Mouse (Mus musculus): Measurements from ENCODE around the gene Epgn. TPM values are rescaled to one million over a fixed set of nuclear protein-coding genes. Genes with fewer than 3 reads are reported as not detected.

The Epgn gene
- not detected for total RNA-seq (2021)
- long read RNA-seq, experiment 1: 0 reads
- long read RNA-seq, experiment 2: 0 reads

GRCm38 (mm10) chr5:91027164-91027563, at the start of gene Epgn:
Gene Epgn (plus strand): TSS chr5:91027464.
- no peak for DNase-seq (ENCODE audit: low spot score in 2 of 2)
- intact Hi-C loops (cut with DNase I): no loop called here

GRCm38 (mm10) chr5:90980297-90980696, 47.0 kb upstream of the Epgn start:
- intact Hi-C loops (cut with DNase I): no loop called here
- DNase-seq (ENCODE audit: low spot score in 2 of 2): peak; percentile 13 to 17

DNA sequence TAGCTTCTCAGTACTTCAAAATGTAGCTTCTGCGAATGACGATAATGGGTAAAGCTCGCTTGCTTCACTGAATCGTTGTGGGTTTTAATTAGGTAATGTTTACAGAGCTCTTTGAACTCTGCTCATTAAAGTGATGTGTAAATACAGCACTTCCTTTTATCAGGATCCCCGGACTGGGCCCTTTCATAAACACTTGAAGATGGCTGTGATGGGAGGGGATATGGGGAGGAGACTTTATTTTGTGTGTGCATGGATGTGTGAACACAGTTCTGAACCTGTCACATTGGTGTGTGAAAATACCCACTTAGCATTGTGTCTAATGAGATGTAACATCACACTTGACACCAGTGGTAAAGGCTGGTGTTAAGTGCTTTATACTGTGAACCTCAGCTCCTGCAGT, 39.7 kb upstream of the Epgn start:
- no peak for DNase-seq (ENCODE audit: low spot score in 2 of 2)
- intact Hi-C loops (cut with DNase I): no loop called here

GRCm38 (mm10) chr5:90988149-90988548, 39.1 kb upstream of the Epgn start:
- no peak for DNase-seq (ENCODE audit: low spot score in 2 of 2)
- intact Hi-C loops (cut with DNase I): no loop called here

DNA sequence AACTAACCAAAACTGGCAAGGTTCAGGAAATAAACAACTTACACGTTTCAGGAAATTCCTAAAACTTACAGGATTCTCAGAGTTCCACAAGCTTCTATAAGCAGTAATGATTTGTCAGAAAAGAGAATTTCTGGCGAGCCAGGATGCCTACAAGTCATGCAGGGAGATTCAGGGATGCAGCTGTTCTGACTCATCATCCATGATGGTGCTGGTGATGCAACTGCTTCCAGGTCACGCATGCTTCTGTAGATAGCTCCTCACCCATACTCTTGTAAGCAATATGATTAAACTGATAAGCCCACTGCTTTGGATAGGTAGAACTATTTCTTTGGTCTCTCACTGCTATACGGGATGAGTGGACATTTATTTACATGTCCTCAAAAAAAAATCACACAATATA, 38.7 kb upstream of the Epgn start:
- DNase-seq (ENCODE audit: low spot score in 2 of 2): no peak
- intact Hi-C loops (cut with DNase I): no loop called here

DNA sequence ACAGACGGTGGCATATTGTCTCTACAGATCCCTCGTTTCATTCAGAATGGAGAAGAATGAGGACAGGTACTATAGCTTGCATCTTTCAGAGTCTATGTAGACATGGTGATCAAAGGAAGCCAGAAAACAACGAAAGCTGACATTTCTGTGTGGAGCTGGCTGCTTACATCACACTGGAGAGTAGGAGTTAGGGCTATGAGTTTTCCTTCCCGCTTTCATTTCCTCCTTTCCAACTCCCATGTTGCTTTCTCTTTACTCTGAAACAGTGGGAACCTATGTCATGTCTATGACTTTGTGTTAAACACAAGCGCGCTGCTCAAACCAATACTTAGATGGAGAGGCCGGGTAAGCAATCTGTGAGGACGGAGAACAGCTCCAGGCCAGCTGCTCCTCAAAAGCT, 27.3 kb upstream of the Epgn start:
- intact Hi-C loops (cut with DNase I): no loop called here
- DNase-seq (ENCODE audit: low spot score in 2 of 2): no peak

GRCm38 (mm10) chr5:91015216-91015615, 12.0 kb upstream of the Epgn start:
- intact Hi-C loops (cut with DNase I): no loop called here
- DNase-seq (ENCODE audit: low spot score in 2 of 2): no peak

DNA sequence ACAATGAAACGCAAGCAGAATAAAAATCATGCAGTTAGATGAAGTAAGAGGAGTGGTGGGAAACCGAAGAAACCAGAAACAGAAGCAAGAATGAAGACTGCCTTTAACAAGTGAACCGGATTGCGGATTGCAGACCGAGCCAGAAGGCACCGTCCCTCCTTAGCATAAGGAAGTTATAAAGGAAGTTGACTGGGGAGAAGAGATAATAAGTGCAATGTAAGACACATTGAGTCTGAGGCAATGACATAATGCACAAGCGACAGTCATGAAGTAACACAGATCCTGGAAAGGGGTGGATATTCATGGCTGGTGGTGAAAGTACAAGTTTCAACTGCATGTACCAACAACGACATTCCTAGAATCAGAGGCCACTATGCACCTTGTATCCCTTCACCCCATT, 4.2 kb upstream of the Epgn start:
- no peak for DNase-seq (ENCODE audit: low spot score in 2 of 2)

GRCm38 (mm10) chr5:91027840-91028239, 576 bp downstream of the Epgn start:
- no peak for DNase-seq (ENCODE audit: low spot score in 2 of 2)
- intact Hi-C loops (cut with DNase I): no loop called here

More for the DNA sequence above, 4.2 kb upstream of the Epgn start:
- intact Hi-C loops (cut with DNase I): no loop called here

DNA sequence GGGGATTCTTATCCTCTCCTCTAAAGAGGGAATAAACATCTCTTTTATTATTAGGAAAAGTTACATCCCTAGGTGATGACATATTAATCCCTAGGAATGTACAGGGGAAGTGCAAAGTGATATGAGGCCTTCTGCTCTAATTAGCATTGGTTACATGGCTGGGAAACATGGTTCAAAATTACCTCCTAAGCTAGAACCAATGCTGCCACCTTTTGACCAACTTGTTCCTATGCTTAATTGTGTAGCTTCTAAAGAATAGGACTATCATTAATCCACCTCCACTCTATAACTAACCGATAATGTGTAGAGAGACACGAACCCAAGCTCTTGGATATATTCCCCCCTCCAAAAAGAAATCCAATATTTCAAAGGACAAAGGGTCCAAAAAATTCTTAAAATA, 3.4 kb downstream of the Epgn start:
- intact Hi-C loops (cut with DNase I): no loop called here
- no peak for DNase-seq (ENCODE audit: low spot score in 2 of 2)

DNA sequence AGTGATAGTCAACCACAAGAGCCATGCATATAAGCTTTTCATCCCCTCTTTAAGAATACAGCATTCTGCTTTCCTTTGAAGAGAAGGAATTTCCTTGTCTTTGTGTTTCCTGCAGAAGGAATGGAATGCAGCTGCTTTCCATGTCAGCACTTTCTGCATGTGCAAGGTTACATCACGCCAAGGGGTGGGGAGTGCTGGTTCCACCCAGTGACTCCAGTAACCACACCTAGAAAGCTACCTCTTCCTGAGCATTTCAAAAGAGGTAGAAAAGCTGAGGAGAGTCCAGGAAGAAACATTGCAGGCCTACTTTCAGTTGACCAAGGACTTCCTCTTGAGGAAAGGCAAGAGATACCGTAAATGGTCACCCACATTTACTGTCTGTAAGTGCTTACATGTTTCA, 8.1 kb downstream of the Epgn start:
- intact Hi-C loops (cut with DNase I): no loop called here

GRCm38 (mm10) chr5:91036628-91037027, 9.4 kb downstream of the Epgn start:
- DNase-seq (ENCODE audit: low spot score in 2 of 2): no peak
- intact Hi-C loops (cut with DNase I): no loop called here

More for the DNA sequence above, 8.1 kb downstream of the Epgn start:
- no peak for DNase-seq (ENCODE audit: low spot score in 2 of 2)

DNA sequence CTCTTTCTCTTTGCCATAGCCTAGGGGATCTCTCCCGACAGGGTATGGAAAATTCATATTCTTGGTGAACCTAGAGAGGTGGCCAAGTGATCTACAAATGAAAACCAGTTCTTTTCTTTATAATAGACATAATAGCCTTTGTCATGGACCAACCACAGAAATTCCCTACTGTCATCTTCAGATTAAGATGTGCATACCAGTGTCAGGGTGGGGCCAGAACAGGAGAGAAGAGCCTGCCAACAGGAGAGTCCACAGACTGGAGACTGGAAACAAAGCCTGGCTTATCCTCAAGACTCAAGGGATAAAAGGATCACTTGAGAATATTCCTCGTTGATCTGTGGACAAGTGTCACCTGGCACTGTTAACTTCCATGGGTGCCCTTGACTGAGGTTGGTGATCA, 10.5 kb downstream of the Epgn start:
- DNase-seq (ENCODE audit: low spot score in 2 of 2): no peak
- intact Hi-C loops (cut with DNase I): no loop called here

DNA sequence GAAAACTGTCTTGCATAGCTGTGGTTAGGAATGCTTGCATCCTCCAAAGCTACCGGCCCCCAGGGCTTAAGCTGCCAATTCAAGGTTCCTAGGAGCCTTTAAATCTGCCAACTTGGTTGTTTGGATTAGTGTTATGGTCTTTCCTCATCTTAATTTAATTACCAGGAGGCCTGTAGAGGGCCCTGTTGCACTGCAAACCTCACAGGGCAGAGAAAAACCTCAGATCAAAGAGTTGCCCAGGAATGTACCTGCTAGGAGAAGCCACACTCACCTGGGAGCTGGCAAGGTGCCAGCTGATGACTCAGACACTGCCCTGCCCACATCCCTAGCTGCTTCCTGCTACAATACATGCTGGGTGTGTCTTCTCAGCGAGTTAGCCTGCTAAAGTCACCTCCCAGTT, 11.3 kb downstream of the Epgn start:
- intact Hi-C loops (cut with DNase I): no loop called here
- DNase-seq (ENCODE audit: low spot score in 2 of 2): peak in 1 of 2 experiments; percentile 4

DNA sequence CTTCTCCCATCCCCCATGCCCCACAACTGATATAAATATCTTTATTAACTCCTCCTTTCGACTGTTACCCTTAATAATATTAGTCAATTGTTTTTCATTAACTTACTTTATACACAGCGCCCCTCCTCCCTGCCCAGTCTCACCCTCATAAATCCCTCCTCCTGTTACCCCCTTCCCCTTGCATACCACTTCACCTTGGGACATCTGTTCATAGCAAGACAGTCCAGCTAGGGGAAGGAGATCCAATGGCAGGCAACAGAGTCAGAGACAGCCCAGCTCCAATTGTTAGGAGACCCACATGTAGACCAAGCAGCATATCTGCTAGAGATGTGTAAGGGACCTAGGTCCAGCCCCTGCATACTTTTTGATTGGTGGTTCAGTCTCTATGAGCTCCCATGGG, 11.7 kb downstream of the Epgn start:
- DNase-seq (ENCODE audit: low spot score in 2 of 2): no peak
- intact Hi-C loops (cut with DNase I): no loop called here

- DNase-seq (ENCODE audit: low spot score in 2 of 2): no peak
- intact Hi-C loops (cut with DNase I): no loop called here
Observed at GRCm38 (mm10) chr5:91047987-91048386, 20.7 kb downstream of the Epgn start.

- no peak for DNase-seq (ENCODE audit: low spot score in 2 of 2)
- intact Hi-C loops (cut with DNase I): no loop called here
Observed at GRCm38 (mm10) chr5:91048397-91048796, 21.1 kb downstream of the Epgn start.

DNA sequence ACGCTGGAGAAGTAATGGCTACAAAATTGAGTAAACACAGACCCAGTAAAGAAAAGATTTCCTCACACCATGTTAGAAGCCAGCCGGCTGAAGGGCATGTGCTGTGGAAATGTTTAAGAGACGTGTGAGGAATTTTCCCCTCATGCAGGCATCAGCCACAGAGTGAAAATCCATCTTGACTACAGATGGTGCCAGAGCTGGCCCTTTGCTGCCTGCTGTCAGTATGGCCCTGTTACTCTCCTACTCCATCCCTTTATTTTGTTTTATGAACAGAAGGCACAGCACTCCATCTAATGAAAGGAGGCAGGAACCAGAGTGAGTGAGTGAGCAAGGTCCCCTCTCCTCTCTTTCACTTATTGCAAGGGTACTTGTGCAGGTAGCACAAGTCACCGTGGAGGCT, 45.1 kb downstream of the Epgn start:
- DNase-seq (ENCODE audit: low spot score in 2 of 2): no peak
- intact Hi-C loops (cut with DNase I): no loop called here

DNA sequence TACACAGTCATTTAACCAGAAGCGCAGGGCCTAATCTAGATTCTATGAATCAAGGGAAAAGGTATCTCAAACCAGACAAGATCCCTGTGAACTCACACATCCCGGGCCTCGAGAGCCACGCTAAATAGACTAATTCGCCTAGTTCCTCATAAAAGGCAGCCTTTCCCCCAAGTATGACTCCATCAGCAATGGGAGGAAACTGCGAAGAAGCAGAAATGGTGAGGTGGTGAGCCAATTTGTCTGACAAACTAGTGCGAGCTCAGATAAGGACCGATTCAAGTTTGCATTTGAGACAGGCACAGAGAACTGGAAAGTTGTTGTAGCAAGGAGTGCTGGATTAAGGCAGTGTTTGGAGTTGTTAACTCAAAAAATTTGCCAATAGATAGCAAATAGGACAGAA, 46.4 kb downstream of the Epgn start:
- intact Hi-C loops (cut with DNase I): no loop called here

DNA sequence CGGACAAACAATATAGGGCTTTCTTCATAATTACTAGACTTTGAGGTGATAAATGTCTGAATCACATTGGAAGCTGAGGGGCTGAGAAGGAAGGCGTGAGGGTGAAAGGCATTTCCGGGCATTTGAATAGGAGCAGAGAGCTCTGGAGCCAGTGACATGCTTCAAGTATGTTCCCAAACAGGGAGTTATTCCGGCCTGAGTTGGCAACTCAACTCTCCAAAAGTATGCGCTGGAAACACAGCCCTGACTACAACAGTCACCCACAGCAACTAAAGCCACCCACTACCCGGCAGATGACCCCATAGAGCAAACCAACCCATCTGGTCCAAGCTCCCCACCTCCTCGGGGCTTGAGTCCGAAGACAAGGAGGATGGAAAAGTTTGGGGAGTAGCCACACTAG, 46.8 kb downstream of the Epgn start:
- intact Hi-C loops (cut with DNase I): no loop called here
- DNase-seq (ENCODE audit: low spot score in 2 of 2): no peak

More for the DNA sequence above, 46.4 kb downstream of the Epgn start:
- DNase-seq (ENCODE audit: low spot score in 2 of 2): no peak

GRCm38 (mm10) chr5:91074450-91074950, 47.2 kb downstream of the Epgn start, which contains the start of gene Ereg:
Gene Ereg (plus strand): TSS chr5:91074622.
- intact Hi-C loops (cut with DNase I): no loop called here
- no peak for DNase-seq (ENCODE audit: low spot score in 2 of 2)

- intact Hi-C loops (cut with DNase I): no loop called here
- no peak for DNase-seq (ENCODE audit: low spot score in 2 of 2)
Observed at GRCm38 (mm10) chr5:91075021-91075420, 47.8 kb downstream of the Epgn start.

Data from left cerebral cortex, postnatal 14 days (tissue).